Mouse (Mus musculus): Measurements from ENCODE around the gene Gmip.

DNA sequence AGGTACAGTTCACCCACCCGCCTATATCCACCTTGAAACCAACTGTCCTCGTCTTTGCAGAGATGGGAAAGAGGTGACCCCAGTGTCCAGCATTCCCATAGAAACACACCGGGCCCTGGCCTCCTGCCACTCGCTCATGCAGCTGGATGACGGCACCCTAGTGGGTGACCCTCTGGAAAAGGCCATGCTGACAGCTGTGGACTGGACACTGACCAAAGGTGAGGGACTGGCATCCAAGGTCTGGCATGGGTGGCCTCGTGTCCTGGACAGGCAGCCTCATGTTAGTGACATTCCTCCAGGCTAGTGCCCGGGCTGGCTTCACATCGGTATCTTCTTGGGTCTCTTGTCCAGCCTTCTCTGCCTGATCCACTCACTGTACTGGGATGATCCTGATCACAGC, 9.2 kb upstream of the Gmip start:
- TF ChIP-seq POLR2A (IDR thresholded peaks at IDR 0.05; ENCODE audit: low read depth, low read length) (no peak), CTCF (IDR thresholded peaks at IDR 0.05; ENCODE audit: extremely low read depth, insufficient read length, insufficient replicate concordance, low read depth, low read length) (no peak)
